Mouse (Mus musculus) urinary bladder, adult 18-20 months (tissue): ENCODE results near the gene Noxa1.

ENCODE experiments used
- DNase-seq, 2 experiments: peaks; one replicate each; pipeline ENCODE4 v3.0.0; 2022; ENCODE audit warnings: low spot score in 2 of 2, mixed read lengths in 2 of 2

The Noxa1 gene

DNA sequence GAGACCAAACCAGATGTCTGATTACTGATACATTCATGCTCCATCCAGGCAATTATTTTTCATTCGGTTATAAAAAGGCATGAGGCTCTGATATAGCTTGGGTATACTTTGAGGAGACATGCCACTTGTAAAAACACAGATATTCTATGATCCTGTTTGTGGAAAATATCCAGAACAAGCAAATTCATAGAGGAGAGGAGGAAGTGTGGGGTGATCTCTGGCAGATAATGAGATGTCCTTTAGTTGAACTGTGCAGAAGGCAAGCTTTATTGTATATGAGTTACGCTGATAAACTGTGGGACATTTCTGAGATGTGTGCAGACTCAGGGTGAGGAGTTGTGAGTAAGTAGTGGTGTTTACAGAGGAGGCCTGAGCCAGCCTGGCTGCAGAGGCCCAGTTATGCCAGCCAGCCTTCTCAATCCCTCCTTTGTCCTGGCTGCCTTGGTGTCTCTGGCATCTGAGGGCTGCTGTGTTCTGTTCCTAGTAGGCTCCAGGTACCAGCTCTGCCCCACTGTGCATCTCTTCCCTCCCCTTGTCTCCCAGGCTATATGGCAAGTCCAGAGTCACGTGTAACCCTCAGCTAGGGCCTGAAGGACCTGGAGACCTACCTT is 3.2 kb upstream of the Noxa1 start:
- DNase-seq: no peak

DNA sequence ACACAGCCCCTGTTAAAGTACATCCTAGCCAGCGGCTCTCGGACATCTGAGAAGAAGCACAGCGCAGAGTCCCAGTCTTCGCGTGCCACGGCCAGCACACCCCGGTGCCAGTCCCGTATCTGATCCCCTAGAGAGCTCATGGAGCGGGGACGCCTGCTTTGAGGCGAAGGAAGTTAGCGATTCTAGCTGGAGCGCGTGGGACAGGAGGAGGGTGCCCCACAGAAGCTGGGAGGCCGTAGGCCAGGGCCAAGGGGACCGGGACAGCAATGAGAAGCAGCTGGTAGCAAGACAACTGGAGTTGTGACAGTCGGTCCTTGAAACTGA is 202 bp downstream of the Noxa1 start:
- no peak for DNase-seq

DNA sequence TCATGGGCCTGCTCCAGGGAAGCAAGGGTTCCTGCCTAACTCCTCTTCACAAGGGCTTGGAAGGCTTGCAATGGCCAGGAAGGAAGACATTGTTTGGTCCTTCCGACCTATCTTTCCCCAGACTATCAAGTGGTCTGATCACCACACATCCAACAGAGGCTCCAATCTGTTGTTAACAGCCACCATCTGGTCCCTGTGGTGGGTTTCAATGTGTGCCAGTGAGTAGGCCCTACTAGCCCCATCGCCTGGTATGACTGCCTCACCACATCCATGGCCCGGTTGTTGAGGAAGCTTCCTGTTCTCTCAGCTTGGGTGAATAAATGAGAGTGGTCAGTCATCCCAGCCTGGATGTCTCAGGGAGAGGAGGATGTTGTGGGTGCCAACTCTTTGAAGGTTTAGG is 6.3 kb downstream of the Noxa1 start:
- no peak for DNase-seq

DNA sequence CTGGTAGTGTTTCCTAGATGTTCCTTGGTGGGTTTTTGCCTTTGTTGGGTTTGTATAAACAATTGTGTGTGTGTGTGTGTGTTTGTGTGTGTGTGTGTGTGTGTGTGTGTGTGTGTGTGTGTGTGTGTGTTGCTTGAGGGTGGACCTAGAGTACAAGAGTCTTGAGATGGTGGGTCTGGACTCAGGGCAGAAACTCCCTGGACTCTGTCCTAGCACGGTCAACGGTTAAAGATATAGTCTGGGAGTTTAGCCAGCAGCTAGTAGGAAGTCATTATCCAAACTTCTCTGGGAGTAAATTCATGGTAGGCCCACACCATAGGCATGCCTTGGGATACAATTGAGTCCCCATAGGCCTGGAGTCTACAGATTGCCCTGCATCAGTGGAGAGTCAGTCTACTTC is 7.1 kb downstream of the Noxa1 start:
- DNase-seq: no peak

DNA sequence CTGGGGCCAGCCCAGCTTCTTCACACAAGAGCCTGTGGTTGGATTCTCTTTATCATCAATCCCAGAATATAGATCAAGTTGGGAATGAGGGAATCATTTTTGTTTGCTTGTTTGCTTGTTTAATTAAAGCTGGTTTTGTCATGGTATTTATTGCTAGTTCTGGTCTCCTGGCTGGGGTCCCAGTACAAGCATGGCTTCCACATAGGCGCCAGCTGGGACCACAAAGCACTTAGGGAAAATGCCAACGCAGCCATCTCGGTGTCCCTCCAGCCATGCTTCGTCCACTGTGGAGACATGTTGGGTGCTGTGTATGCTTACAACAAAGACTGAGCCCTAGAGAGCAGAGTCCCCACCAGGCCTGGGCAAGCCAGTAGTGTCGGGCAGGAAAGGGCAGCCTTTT is 9.4 kb downstream of the Noxa1 start:
- DNase-seq: no peak

DNA sequence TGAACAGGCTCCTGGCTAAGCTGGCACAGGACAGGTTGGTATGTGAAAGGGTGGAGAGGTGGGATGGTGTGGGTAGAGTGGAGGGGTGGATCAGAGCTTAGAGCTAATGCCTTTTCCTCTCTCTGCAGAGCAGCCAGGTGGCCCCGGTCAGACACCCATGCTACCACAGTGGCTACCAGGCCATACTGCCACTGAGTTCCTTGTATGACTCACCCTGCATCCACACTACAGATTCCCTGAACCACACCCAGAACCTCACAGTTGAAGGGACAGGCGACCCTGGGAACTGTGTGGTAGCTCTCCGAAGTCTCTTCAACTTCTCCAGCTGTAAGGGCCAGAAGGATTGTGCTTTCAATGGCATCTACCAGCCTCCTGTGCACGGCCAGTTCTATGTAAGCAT is 11.3 kb downstream of the Noxa1 start:
- DNase-seq: no peak

DNA sequence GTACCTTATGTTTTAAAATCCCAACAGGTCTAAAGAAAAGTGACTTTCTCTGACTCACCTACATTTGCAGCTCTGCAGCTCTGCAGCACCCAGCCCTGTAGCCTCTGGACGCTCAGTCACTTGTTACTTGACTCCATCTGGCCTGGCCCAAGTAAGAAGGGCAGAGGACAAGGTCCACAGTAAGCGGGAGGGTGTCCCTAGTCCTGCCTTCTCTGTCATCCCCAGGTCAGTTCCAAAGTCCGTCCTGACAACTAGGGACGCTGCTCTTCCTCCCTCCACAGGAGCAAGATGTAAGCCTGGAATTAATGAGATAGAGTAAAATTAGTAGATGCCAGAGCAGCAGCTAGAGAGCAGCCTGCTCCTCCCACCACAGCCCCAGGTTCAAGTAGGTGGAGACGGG is 14.9 kb downstream of the Noxa1 start, which contains the start of gene Entpd8:
Entpd8 (plus strand) TSS at position 229 of the 400 bp plus-strand sequence.
- no peak for DNase-seq

DNA sequence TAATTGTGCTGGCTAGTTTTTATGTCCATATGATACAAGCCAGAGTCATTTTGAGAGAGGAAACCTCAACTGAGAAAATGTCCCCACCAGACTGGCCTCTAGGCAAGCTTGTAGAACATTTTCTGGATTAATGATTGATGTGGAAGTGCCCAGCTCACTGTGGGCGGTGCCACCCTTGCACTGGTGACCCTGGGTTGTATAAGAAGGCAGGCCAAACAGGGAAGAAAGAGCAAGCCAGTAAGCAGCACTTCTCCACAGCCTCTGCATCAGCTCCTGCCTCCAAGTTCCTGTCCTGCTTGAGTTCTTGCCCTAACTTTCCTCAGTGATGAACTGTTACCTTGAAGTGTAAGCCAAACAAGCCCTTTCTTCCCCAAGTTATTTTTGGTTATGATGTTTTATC is 16.0 kb downstream of the Noxa1 start:
- DNase-seq: no peak

DNA sequence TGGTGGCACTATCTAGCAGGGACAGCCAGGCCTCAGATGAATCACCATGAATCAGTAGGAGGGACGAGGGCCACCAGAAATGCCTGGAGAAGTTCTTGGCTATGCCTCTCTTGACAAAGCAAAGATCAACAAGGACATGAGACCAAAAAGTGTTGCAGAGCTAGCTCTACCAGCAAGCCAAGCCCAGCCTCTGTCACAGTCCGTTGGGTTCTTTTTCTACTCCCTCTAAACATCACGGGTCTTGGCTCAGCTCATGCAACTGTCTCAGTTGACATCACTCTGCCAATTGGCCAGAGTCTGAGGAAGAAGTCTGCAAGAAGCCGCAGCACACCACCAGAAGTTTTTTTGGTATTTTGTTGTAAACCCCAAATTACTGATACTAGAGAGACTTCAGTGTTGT is 19.4 kb downstream of the Noxa1 start:
- no peak for DNase-seq

DNA sequence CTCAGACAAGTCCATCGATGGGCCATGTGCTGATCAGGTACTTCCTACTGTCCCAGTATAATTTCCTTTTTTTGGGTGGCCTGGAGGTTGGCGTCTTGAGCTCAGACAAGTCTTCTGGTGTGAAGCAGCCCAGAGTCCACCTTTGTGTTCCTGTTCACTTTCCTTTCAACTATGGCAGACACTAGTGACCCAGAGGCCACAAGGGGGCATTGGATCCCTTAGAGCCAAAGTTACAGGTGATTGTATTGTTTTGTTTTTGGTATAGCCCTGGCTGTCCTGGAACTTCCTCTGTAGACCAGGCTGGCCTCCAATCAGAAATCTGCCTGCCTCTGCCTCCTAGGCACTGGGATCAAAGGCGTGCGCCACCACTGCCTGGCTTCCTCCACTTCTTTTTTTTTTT is 22.6 kb downstream of the Noxa1 start:
- DNase-seq: no peak

DNA sequence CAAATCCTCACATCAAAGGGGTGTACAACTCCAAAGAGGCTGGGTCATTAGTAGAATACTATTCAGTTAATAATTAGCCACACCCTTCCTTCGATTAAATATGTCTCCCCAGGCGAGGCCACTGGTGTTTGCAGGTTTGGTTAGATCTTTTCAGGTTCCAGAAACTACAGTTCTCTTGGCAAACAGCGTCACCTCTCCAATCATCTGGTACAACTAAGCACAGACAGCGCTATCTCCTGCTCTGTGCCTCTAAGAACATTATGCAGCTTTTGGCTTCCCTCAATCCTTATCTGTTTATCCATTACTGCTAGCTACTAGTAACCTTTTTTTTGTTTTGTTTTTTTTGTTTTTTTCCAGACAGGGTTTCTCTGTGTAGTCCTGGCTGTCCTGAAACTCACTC is 25.4 kb downstream of the Noxa1 start:
- DNase-seq: no peak

DNA sequence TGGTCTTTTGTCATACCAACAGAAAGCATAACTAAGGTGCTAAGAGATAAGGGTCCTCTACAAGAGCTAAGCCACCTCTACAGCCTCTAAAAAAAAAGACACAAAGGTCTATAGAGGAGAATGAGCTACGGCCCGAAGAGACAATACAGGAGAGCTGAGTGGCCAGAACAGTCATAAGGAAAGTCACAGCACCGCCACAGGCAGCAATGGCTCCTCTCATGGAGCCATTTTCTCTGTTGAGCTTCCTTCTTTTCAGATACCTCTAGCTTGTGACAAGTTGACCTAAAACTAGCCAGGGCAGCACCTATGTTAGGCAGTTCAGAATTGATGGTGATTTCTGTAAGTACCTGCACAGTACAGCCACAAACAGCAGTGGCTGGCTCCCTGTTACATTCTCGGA is 28.4 kb downstream of the Noxa1 start:
- no peak for DNase-seq

DNA sequence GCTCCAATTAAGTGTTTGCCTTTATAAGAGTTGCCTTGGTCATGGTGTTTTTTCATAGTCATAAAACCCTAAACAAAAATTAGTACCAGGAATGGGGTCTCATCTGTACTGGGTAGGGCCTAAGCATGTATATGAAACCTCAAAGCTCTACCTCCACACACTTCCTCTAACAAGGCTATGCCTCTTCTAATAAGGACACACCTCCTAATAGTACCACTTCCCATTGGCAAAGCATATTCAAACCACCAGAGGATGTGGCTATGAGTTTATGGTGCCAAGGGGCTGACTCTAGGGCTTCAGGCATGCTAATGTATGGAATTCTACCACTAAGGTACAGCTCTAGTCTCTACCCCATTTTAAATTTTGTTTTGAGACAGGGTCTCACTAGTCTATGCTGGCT is 29.4 kb downstream of the Noxa1 start:
- DNase-seq: no peak

DNA sequence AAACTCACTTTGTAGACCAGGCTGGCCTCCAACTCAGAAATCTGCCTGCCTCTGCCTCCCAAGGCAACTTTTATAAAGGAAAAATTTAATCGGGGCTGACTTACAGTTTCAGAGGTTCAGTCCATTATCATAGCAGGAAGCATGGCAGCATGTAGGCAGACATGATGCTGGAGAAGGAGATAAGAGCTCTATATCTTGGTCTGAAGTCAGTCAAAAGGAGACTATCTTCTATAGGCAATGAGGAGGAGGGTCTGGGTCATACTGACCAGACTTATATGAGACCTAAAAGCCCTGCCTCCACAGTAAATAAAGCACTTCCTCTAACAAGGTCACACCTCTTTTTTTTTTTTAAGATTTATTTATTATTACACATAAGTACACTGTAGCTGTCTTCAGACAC is 30.7 kb downstream of the Noxa1 start:
- no peak for DNase-seq

DNA sequence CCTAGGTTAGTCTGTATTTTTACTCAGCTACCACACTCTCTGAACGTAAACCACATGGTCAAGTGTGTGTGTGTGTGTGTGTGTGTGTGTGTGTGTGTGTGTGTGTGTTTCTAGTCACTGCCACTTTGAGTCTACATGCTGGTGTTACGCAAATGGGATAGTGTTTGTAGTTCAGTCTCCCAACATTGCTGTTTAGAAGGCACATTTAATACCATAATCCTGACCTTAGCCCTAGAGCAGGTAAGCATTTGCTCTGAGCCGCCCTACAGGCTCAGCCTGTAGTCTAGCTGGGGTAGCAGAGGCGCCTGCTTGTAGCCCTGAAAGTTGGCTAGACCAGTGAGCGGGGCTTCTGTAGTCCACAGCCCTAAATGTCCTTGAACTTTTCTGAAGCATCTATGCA is 31.4 kb downstream of the Noxa1 start:
- DNase-seq: no peak

DNA sequence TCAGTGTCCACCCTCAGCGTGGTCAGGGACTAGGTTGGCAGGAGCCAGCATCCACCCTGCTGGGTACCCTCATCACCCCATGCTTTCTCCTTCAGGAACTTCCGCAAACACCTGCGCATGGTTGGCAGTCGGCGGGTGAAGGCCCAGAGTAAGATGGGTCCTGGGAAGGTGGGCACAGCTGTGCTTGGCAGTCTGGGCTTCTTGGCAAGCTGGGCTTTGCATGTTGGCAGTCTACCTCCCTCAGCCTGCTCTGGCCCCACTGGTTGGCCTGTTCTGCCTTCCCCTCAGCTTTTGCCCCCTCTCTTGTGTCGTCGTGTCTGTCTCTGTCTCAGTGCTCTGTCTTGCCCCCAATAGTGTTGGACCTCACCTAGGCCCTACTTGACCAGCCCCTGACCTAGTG is 36.0 kb downstream of the Noxa1 start:
- no peak for DNase-seq

DNA sequence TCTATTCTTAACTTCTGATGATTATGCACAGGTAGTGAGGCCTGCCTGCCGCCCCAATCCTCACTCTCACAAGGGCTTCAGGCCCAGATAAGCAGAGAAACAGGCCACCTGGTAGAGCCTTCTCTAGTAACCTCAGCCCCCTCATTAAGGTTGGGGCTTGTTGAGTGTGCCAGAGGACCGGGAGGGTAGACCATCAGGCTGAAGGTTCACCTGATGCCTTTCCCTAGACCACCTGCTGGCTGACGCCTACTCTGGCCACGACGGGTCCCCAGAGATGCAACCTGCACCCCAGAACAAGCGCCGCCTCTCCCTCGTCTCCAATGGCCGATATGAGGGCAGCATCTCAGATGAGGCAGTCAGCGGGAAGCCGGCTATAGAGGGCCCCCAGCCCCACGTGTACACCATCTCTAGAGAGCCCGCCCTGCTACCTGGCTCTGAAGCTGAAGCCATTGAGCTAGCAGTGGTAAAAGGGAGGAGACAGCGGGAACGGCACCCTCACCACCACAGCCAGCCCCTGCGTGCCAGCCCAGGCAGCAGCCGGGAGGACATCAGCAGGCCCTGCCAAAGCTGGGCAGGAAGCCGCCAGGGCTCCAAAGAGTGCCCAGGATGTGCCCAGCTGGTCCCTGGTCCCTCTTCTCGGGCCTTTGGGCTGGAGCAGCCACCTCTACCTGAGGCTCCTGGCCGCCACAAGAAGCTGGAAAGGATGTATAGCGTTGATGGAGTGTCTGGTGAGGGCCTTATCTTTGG is 39.4 kb downstream of the Noxa1 start:
- no peak for DNase-seq

DNA sequence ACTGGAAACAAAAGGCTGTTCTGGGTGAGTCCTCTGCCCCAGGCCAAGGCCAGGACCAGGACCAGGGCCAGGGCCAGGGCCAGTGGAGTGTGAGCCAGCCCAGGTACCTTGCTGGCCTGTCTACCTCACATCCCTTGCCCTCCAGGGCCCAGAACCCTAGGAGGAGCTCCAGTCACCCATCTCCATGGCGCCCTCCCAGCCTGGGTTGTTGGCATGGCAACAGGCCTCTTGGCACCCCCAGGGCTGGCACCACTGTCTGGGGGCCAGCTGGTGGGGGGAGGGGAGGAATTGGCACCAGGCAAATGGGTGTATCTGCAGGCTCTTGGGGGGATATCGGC is 39.9 kb downstream of the Noxa1 start:
- DNase-seq: no peak

DNA sequence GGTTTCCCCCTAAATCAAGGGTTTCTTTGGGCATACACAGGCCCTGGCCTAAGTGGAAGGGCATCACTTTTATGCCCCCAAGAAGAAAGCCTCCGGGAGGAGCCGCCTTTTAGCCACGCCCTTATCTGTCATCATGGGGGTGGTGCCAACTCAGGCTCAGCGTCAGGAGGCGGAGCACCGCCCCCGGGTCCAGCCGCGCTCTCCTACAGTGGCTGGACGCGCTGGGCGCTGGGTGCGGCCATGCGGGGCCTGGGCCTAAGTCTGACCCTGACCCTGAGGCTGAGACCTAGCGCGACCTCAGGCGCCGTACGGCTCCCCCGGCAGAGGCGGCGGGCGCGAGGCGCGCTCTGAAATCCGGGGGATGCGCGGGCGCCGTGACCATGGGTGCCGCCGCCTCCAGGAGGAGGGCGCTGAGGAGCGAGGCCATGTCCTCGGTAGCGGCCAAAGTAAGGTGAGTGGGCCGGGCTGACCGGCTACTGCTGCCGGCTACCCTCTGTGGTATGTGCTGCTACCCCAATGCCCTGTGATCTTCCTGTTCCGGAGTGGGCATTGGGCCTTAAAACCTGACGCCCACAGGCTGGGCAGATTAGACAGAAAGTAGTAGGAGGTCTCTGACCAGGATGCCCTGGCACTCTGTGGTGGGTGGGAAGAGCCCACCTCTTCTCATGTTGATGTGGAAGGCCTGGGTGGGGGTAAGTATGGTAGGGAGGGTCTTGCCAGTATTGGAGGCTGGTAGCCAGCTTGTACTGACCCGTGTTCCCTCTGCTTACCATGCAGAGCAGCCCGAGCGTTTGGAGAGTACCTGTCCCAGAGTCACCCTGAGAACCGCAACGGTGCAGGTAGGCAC is 40.5 kb downstream of the Noxa1 start, which contains the start of gene Nsmf:
Nsmf (plus strand) TSS at position 135 of the 847 bp plus-strand sequence.
- DNase-seq: peak; percentile 77 to 79

DNA sequence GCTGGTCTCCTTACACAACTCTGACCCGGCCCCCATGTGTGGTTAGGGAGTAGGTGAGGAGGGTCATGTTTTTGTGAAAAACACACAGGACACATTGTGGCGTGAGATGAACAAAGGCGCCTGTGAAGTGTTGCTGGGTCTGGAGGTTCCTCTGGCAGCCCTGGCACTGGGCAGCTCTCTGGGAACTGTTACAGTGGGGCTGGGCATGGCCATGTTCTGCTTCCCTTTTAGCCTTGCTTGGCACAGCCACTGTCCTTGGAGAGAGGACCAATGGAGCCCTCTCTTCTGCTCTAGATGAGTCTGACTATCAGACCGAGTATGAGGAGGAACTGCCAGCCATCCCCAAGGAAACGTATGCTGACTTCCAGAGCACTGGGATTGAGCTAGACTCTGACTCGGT is 41.8 kb downstream of the Noxa1 start:
- no peak for DNase-seq

DNA sequence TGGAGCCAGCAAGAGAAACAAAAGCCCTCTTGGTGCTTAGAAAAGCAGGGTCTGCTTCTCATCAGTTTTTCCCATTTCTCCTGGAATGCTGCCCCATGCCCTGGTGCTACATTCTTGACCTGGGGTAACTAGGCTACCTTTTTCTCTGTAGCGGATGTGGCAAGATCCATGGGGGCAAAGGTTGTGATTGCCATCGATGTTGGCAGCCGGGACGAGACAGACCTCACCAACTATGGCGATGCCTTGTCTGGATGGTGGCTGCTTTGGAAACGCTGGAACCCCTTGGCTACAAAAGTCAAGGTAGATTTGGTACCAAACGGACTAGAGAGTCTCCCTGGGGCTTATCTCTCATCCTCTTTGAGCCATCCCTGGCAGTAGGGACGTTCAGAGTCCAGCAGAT is 43.5 kb downstream of the Noxa1 start:
- DNase-seq: no peak

DNA sequence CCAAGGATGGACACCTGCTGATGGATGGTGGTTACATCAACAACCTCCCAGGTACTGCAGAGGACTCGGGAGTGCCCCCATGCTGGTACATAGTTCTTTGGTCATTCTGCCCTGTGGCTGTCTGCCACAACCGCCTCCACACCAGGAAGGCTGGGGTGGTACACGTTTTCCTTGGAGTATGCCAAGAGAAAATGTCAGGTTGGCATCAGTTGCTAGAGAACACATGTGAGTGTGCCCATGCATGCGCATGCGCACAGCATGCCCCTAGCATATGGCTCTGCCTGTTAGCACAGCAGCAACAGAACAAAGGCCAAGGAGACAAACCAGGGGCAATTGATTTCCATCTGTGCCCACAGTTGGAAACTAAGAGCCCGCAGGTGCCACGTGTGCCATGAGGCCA is 44.0 kb downstream of the Noxa1 start:
- no peak for DNase-seq

DNA sequence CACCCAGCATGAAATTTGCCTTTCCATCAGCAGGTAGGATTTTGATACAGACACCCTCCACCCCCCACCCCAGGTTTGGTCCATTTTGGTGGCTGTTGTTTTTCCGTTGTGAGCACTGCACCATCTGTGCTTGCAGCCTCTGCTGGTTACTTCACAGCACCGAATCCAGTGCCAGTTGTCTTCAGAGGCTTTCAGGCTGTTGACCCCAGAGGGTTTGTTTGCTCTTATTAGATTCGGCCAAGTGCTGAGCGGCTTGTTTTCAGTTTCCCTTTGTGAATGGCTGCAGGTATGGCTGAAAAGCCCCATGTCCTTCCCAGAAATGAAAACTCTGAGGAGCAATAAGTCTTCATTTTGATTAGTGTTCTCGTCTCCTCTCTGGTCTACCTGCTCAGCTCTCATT is 54.9 kb downstream of the Noxa1 start:
- no peak for DNase-seq
